Mouse (Mus musculus) kidney, adult 2 months (tissue): ENCODE measurements around the gene Apopt1.

Experiments
- CTCF ChIP-seq: fragments of 200-500 bp; conservative IDR thresholded peaks from 2 replicates; pipeline ENCODE4 v1.5.1; 2011; ENCODE audit warnings: low read depth, mild to moderate bottlenecking, control low read depth, low read length, moderate library complexity, mixed read lengths; ENCODE audit not compliant: insufficient read depth, insufficient read length
- POLR2A ChIP-seq: fragments of 200-500 bp; IDR thresholded peaks from one replicate; pipeline ENCODE4 v1.6.1; 2011; ENCODE audit warnings: low read depth, low read length, control low read depth

GRCm38 (mm10) chr12:111678670-111678933 is 34.5 kb upstream of the Apopt1 start:
- no peak for TF ChIP-seq POLR2A
- no peak for TF ChIP-seq CTCF
